Mouse (Mus musculus): ENCODE results near the gene Fcor.

- TF ChIP-seq TAL1 (IDR thresholded peaks at IDR 0.05; ENCODE audit: low read length) (no peak), GATA1 (IDR thresholded peaks at IDR 0.05; ENCODE audit: low read length) (no peak)
Measured at GRCm38 (mm10) chr8:3694121-3694520, 22.0 kb upstream of the Fcor start, which contains the start of gene Fcer2a.

All from erythroblast, embryonic 14.5 days (primary cell).